Mouse (Mus musculus) monocyte, adult 2 months (primary cell): ENCODE results near the gene Irgq.
A peak's percentile ranks its signal among the peaks of the same experiment; 100 is the strongest.
"Not testable (repeated sequence)": the region's sequence is repeated elsewhere in the genome, so short reads cannot be mapped to it uniquely, and the experiment has no call there.

Source experiments
- DNase-seq, 2 experiments: peaks; one replicate each; pipeline ENCODE4 v3.0.0; 2022; ENCODE audit warnings: low spot score in 2 of 2, low read depth in 1 of 2

The Irgq gene

GRCm38 (mm10) chr7:24512355-24512754 lies 18.1 kb upstream of the Irgq start, which contains the start of gene AC161166.1:
Gene AC161166.1 (minus strand): TSS chr7:24512455.
- DNase-seq: no peak

DNA sequence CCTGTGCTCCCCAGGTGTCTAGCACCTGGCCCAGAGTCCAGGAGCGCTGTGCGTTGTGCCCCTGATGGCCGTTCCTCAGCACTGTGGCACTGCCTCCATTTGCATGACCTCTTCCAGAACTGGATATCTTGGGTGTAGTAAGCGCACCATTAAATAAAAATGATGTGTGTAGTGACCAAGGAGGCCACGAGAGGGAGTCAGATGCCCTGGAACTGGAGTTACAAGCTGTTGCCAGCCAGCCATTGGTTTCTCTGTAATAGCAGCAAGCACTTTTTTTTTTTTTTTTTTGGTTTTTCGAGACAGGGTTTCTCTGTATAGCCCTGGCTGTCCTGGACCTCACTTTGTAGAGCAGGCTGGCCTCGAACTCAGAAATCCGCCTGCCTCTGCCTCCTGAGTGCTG lies 14.2 kb upstream of the Irgq start:
- not testable (repeated sequence) for DNase-seq

- DNase-seq: no peak
Observed at GRCm38 (mm10) chr7:24517077-24517476, 13.4 kb upstream of the Irgq start.

GRCm38 (mm10) chr7:24517654-24518053 lies 12.8 kb upstream of the Irgq start:
- DNase-seq: no peak

GRCm38 (mm10) chr7:24519130-24519529 lies 11.4 kb upstream of the Irgq start:
- no peak for DNase-seq

- not testable (repeated sequence) for DNase-seq
Observed at GRCm38 (mm10) chr7:24520054-24520453, 10.4 kb upstream of the Irgq start.

- no peak for DNase-seq
Observed at GRCm38 (mm10) chr7:24522805-24523204, 7.7 kb upstream of the Irgq start.

DNA sequence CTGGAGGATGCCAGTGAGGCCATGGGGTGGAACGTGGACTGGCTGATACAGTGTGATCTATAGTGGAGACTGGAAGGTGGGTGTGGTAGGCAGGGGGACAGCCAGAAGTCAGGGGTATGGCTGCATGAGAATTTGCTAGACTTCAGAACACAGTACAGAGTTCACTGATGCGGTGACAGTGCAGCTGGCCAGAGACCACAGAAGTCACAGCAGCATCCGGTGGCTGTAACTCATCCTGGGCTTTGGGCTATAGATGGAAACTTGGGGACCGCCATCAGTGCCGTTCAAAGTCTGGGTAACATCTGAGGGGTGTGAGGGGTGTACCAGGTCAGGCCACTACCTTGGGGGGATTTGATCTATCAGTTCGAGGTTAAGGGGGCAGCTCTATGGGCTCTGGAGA lies 6.8 kb upstream of the Irgq start:
- DNase-seq: no peak

GRCm38 (mm10) chr7:24524978-24525377 lies 5.5 kb upstream of the Irgq start:
- no peak for DNase-seq

GRCm38 (mm10) chr7:24525686-24526420 lies 4.6 kb upstream of the Irgq start:
- no peak for DNase-seq

DNA sequence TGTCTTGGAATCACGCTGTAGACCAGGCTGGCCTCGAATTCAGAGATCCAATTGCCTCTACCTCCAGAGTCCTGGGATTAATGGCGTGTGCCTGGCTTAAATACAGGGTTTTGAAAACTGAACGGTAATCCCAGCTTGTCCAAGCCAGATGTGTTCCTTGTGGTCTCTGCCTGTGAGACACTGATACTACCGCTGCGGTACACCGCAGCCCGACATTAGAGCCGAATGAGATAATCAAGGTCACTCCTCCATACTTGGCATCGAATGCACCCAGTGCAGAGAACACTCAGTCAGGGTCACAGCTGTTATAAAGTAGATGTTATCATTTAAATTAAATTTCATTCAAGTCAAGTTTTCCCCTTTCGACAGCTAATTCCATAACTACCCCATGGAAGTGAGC lies 1.6 kb upstream of the Irgq start:
- no peak for DNase-seq

GRCm38 (mm10) chr7:24529580-24529979 lies 909 bp upstream of the Irgq start:
- no peak for DNase-seq

DNA sequence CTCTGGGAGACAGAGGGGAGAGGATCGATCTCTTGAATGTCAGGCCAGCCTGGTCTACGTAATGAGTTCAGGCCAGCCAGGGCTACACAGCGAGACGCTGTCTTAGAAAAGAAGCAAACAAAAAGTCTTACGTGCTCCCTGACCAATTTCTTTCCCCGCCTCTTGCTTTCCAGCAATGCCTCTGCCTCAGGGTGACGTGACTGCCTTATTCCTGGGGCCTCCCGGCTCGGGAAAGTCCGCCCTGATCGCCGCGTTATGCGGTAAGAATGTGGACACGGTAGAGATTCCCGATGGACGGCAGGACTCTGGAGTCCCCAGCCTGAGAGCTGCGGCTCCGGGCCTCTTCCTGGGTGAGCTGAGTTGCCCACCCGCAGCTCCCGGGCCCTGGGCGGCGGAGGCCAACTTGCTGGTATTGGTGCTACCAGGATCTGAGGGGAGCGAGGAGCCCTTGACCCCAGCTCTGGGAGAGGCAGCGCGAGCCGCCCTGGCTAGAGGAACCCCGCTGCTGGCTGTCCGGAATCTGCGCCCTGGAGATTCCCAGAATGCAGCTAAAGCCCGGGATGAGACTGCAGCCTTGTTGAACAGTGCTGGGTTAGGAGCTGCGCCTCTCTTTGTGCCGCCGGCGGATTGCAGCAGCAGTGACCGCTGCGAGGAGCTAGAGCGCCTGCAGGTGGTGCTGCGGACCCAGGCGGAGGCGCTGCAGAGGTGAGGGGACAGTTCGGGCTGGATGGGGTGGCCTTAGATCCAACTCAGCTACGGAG lies 902 bp downstream of the Irgq start:
- peak in 1 of 2 experiments; percentile 30 for DNase-seq

DNA sequence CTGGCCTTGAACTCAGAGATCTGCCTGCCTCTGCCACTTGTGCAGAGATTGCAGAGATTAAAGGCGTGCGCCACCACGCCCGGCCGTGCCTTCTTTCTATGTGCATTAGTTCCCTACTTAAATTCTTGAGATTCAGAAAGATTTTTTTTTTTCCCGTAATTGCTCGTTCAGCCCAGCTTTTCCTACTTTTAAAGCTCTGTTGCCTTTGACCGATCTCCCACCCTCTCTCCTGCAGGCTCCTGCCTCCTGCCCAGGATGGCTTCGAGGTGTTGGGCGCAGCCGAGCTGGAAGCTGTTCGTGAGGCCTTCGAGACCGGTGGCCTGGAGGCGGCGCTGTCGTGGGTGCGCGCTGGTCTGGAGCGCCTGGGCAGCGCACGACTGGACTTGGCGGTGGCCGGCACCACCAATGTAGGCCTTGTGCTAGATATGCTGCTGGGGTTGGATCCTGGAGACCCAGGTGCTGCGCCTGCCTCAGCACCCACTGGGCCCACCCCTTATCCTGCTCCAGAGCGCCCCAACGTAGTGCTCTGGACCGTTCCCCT lies 2.6 kb downstream of the Irgq start:
- DNase-seq: no peak

GRCm38 (mm10) chr7:24533806-24534205 lies 3.3 kb downstream of the Irgq start:
- DNase-seq: no peak

DNA sequence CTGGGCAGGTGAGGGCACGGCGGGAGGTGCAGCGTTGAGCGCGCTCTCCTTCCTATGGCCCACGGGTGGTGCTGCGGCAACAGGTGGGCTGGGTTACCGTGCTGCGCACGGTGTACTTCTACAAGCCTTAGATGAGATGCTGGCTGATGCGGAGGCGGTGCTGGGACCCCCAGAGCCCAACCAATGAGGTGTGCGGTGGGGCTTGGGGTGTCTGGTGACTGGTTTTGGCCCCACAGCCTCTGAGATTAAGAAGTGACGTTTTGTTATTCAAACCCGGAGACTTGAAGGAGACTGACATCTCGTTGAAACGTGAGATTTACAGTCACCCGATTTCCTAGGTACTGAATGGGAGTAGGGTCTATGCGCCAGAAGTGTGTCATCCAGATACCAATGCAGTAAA lies 3.8 kb downstream of the Irgq start:
- DNase-seq: no peak

DNA sequence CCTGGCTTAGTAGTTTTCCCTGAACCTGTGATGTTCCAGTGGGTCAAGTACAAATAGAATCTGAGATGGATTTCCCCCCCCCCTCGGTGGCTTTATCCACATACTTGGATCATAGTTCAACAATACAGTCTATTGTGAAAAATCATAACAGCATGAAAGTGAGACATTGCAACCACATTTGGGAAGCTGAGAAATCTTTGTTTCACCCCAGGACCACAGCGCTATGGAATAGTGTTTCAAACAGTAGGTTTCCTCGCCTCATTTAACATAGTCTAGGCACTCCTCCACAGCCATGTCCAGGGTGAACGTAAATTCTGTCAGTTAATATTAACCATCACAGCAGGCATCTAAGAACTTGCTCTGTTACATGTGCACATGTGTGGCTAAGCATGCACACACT lies 6.6 kb downstream of the Irgq start:
- no peak for DNase-seq

DNA sequence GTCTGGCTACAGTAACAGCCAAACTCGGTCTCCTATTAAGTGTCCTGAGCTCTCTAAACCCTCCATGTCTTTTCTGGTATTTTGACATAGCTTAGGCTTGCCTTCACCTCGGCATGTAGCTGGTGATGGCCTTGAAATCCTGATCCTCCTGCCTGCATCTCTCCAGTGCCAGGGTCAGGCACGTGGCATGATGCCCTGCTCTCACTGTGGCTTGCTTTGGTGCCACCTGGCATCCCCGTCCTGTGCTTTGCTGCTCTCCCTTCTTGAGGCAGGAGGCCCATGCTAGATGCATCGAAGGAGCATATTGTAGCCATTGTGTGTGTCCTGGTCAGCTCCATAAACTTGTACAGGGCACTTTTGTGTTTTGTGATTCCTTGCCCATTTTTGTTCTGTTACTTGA lies 7.1 kb downstream of the Irgq start:
- DNase-seq: no peak

- DNase-seq: no peak
Observed at GRCm38 (mm10) chr7:24538154-24538553, 7.7 kb downstream of the Irgq start.

DNA sequence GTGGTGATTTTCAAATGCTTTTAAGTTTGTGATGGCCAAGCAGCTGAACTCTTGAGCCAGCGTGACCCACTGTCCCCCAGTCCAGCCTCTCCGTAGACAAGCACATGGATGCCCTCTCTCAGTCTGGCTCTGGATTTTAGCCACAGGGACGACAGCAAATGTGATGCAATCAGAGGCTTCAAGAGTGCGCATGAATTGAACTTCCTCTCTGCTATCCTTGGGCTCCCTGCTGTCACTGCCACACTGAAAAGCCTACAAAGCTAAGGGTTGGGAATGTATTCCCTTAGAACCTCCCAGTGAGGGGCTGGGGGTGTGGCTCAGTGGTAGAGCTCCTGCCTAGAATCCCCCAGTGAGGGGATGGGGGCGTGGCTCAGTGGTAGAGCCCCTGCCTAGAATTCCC lies 8.2 kb downstream of the Irgq start:
- DNase-seq: no peak

- DNase-seq: no peak
Observed at GRCm38 (mm10) chr7:24539686-24540085, 9.2 kb downstream of the Irgq start.

DNA sequence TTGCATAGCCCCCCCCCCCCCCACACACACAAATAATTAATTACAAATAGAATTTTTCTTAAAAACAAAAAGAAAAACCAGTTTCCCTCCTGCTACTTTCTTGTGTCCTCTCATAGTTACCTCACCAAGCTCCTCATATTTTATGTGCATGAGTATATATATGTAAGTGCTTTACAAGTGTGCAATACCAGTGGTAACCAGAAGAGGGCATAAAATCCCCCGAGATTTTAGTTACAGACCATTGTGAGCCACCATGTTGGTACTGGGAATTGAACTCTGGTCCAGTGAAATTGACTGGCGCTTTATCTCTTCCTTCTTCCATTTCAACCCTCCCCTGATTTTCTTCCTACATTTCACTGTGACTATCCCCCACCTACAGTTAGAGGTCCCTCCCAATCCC lies 14.0 kb downstream of the Irgq start:
- DNase-seq: no peak
